Mouse (Mus musculus) hindbrain, postnatal 0 days (tissue): Measurements from ENCODE around the gene Osbpl5. TPM values are rescaled to one million over a fixed set of nuclear protein-coding genes. Genes with fewer than 3 reads are reported as not detected.

ENCODE experiments used
- ATAC-seq: fragments of 200-750 bp; cut with Nextera tagmentation; 2 replicates; pipeline ENCODE4 v1.8.0; 2017; ENCODE audit warnings: mild to moderate bottlenecking, moderate TSS enrichment, moderate library complexity
- DNase-seq: peaks from one replicate; pipeline ENCODE4 v3.0.0-alpha.2; 2015; ENCODE audit warnings: low spot score
- H3K27ac ChIP-seq: fragments of 300-500 bp; sonication (generic); 2 replicates; pipeline ENCODE4 v1.5.1; 2014; ENCODE audit warnings: mild to moderate bottlenecking
- H3K27me3 ChIP-seq: fragments of 300-500 bp; sonication (generic); 2 replicates; pipeline ENCODE4 v1.6.1; 2014; ENCODE audit warnings: low read length, mixed read lengths; ENCODE audit not compliant: insufficient read depth
- H3K36me3 ChIP-seq: fragments of 300-500 bp; sonication (generic); 2 replicates; pipeline ENCODE4 v1.6.1; 2014; ENCODE audit warnings: low read length, mixed read lengths; ENCODE audit not compliant: insufficient read depth
- H3K4me1 ChIP-seq: fragments of 300-500 bp; sonication (generic); 2 replicates; pipeline ENCODE4 v1.6.1; 2014; ENCODE audit warnings: antibody characterized with exemption, low read length, mixed read lengths; ENCODE audit not compliant: insufficient read depth
- H3K4me2 ChIP-seq: fragments of 300-500 bp; sonication (generic); 2 replicates; pipeline ENCODE4 v1.6.1; 2014; ENCODE audit warnings: low read depth, mild to moderate bottlenecking, low read length, moderate library complexity, mixed read lengths
- H3K4me3 ChIP-seq: fragments of 300-500 bp; sonication (generic); 2 replicates; pipeline ENCODE4 v1.5.1; 2014; ENCODE audit warnings: low read length
- H3K9ac ChIP-seq: fragments of 300-500 bp; sonication (generic); replicated peaks from 2 replicates; pipeline ENCODE4 v1.6.1; 2014; ENCODE audit warnings: mild to moderate bottlenecking, low read length, moderate library complexity, mixed read lengths
- H3K9me3 ChIP-seq: fragments of 300-500 bp; sonication (generic); 2 replicates; pipeline ENCODE4 v1.6.1; 2016; ENCODE audit warnings: low read length, mixed read lengths
- CTCF ChIP-seq: IDR thresholded peaks from 2 replicates; pipeline ENCODE4 v1.5.1; 2016; ENCODE audit warnings: antibody characterized with exemption, control low read depth, low read depth
- WGBS: fragments of 180-500 bp; shearing (Covaris S2); extraction: QIAGEN DNeasy Blood & Tissue Kit; methylation state at CpG from one replicate; pipeline ENCODE4 v1.1.7; 2014; 5-methylcytosine and 5-hydroxymethylcytosine counted together
- polyA plus RNA-seq: library from polyadenylated mRNA; unstranded; fragments of >200 nt; fragmentation: Nextera tagmentation; extraction: Ambion mirVana; gene quantifications from 2 replicates; pipeline ENCODE4 v1.2.1, GENCODE M21; 2015
- total RNA-seq: library from RNA; depleted of rRNA; stranded (reverse); fragments of >200 nt; gene quantifications from 2 replicates; pipeline ENCODE4 v1.2.3, GENCODE M21; 2014

The Osbpl5 gene
- total and polyA plus RNA-seq, 2 experiments from 2014 or later = 27.6 to 59.9 TPM

GRCm38 (mm10) chr7:143712023-143712422, 44.8 kb downstream of the Osbpl5 start:
- Histone ChIP-seq H3K9ac (no peak overlapping the region), H3K27ac (no peak overlapping the region), H3K27me3 (no peaks in the 10 kb centered on the region), H3K4me3 (no peak overlapping the region), H3K9me3 (no peaks in the 10 kb centered on the region), H3K36me3 (peaks cover 18% of the 10 kb centered on the region), H3K4me1 (no peaks in the 10 kb centered on the region), H3K4me2 (no peak overlapping the region)
- ATAC-seq = no peak
- 42% methylated on average over 4 of the region's 4 CpGs for WGBS
- DNase-seq = peak; percentile 22
- TF ChIP-seq CTCF = no peak

- Histone ChIP-seq H3K36me3 (peaks cover 18% of the 10 kb centered on the region), H3K27me3 (no peaks in the 10 kb centered on the region), H3K4me3 (no peak overlapping the region), H3K4me1 (no peaks in the 10 kb centered on the region), H3K9me3 (no peaks in the 10 kb centered on the region), H3K9ac (no peak overlapping the region), H3K4me2 (no peak overlapping the region), H3K27ac (no peak overlapping the region)
- DNase-seq (no peak), ATAC-seq (no peak)
- no peak for TF ChIP-seq CTCF
- 81% methylated on average over 7 of the region's 7 CpGs for WGBS
Measured at GRCm38 (mm10) chr7:143711381-143711780, 45.4 kb downstream of the Osbpl5 start.

GRCm38 (mm10) chr7:143709395-143709794, 47.4 kb downstream of the Osbpl5 start:
- no peak for TF ChIP-seq CTCF
- no peak overlapping the region for H3K4me3 ChIP-seq
- H3K27ac ChIP-seq = no peak overlapping the region
- H3K9ac ChIP-seq = no peak overlapping the region
- H3K4me2 ChIP-seq = no peak overlapping the region
- ATAC-seq (no peak), DNase-seq (no peak)
- 89% methylated on average over 7 of the region's 7 CpGs for WGBS
- H3K27me3 ChIP-seq = no peaks in the 10 kb centered on the region
- no peaks in the 10 kb centered on the region for H3K9me3 ChIP-seq
- no peaks in the 10 kb centered on the region for H3K4me1 ChIP-seq
- H3K36me3 ChIP-seq = peaks cover 20% of the 10 kb centered on the region

- DNase-seq (peak; percentile 97), ATAC-seq (peak; percentile 87)
- H3K27ac ChIP-seq = no peak overlapping the region
- peak; percentile 100 for TF ChIP-seq CTCF
- no peaks in the 10 kb centered on the region for H3K4me1 ChIP-seq
- H3K4me3 ChIP-seq = no peak overlapping the region
- no peaks in the 10 kb centered on the region for H3K27me3 ChIP-seq
- 33% methylated on average over 7 of the region's 7 CpGs for WGBS
- H3K4me2 ChIP-seq = no peak overlapping the region
- H3K9ac ChIP-seq = no peak overlapping the region
- peaks cover 33% of the 10 kb centered on the region for H3K36me3 ChIP-seq
- no peaks in the 10 kb centered on the region for H3K9me3 ChIP-seq
Measured at GRCm38 (mm10) chr7:143706697-143707438, 49.9 kb downstream of the Osbpl5 start.

GRCm38 (mm10) chr7:143696140-143696539, 60.6 kb downstream of the Osbpl5 start:
- H3K27ac ChIP-seq = no peak overlapping the region
- no peak overlapping the region for H3K9ac ChIP-seq
- no peaks in the 10 kb centered on the region for H3K27me3 ChIP-seq
- peak; percentile 56 for DNase-seq
- no peak overlapping the region for H3K4me2 ChIP-seq
- H3K9me3 ChIP-seq = no peaks in the 10 kb centered on the region
- ATAC-seq = no peak
- peaks cover 37% of the 10 kb centered on the region for H3K36me3 ChIP-seq
- H3K4me1 ChIP-seq = no peaks in the 10 kb centered on the region
- peak; percentile 64 for TF ChIP-seq CTCF
- H3K4me3 ChIP-seq = no peak overlapping the region
- WGBS = 65% methylated on average over 2 of the region's 2 CpGs

- no peak for TF ChIP-seq CTCF
- Histone ChIP-seq H3K27me3 (no peaks in the 10 kb centered on the region), H3K4me3 (no peak overlapping the region), H3K4me1 (no peaks in the 10 kb centered on the region), H3K4me2 (no peak overlapping the region), H3K9ac (no peak overlapping the region), H3K36me3 (peaks cover 50% of the 10 kb centered on the region), H3K9me3 (no peaks in the 10 kb centered on the region), H3K27ac (no peak overlapping the region)
- ATAC-seq (no peak), DNase-seq (no peak)
- WGBS = 90% methylated on average over 7 of the region's 7 CpGs
Measured at GRCm38 (mm10) chr7:143694550-143694949, 62.2 kb downstream of the Osbpl5 start.
